Mouse (Mus musculus) liver, embryonic 13.5 days (tissue): Measurements from ENCODE around the gene A630095N17Rik. TPM values are rescaled to one million over a fixed set of nuclear protein-coding genes. Genes with fewer than 3 reads are reported as not detected.
"Not testable (repeated sequence)": the region's sequence is repeated elsewhere in the genome, so short reads cannot be mapped to it uniquely, and the experiment has no call there.

ENCODE experiments used
- ATAC-seq: fragments of 200-750 bp; cut with Nextera tagmentation; 2 replicates; pipeline ENCODE4 v1.8.0; 2017; ENCODE audit warnings: low read depth, mild to moderate bottlenecking, moderate number of reproducible peaks, moderate library complexity
- DNase-seq: peaks from one replicate; pipeline ENCODE4 v3.0.0; 2022
- H3K27ac ChIP-seq: fragments of 300-500 bp; sonication (generic); 2 replicates; pipeline ENCODE4 v1.5.1; 2015; ENCODE audit warnings: moderate library complexity, mild to moderate bottlenecking, inconsistent platforms
- H3K27me3 ChIP-seq: fragments of 300-500 bp; sonication (generic); 2 replicates; pipeline ENCODE4 v1.6.1; 2015; ENCODE audit warnings: mild to moderate bottlenecking, inconsistent platforms
- H3K36me3 ChIP-seq: fragments of 300-500 bp; sonication (generic); 2 replicates; pipeline ENCODE4 v1.6.1; 2015; ENCODE audit warnings: mild to moderate bottlenecking, inconsistent platforms
- H3K4me1 ChIP-seq: fragments of 300-500 bp; sonication (generic); replicated peaks from 2 replicates; pipeline ENCODE4 v1.6.1; 2015; ENCODE audit warnings: inconsistent platforms
- H3K4me2 ChIP-seq: fragments of 300-500 bp; sonication (generic); 2 replicates; pipeline ENCODE4 v1.6.1; 2015; ENCODE audit warnings: inconsistent platforms, mild to moderate bottlenecking, moderate library complexity
- H3K4me3 ChIP-seq: fragments of 300-500 bp; sonication (generic); replicated peaks from 2 replicates; pipeline ENCODE4 v1.5.1; 2015; ENCODE audit warnings: mild to moderate bottlenecking, inconsistent platforms
- H3K9ac ChIP-seq: fragments of 300-500 bp; sonication (generic); 2 replicates; pipeline ENCODE4 v1.6.1; 2015; ENCODE audit warnings: mild to moderate bottlenecking, inconsistent platforms
- H3K9me3 ChIP-seq: fragments of 300-500 bp; sonication (generic); replicated peaks from 2 replicates; pipeline ENCODE4 v1.6.1; 2016; ENCODE audit warnings: inconsistent platforms
- WGBS: fragments of 180-500 bp; shearing (Covaris S2); methylation state at CpG from one replicate; pipeline ENCODE4 v1.1.7; 2015; ENCODE audit not compliant: insufficient replicate concordance; 5-methylcytosine and 5-hydroxymethylcytosine counted together
- polyA plus RNA-seq: library from polyadenylated mRNA; unstranded; fragments of >200 nt; fragmentation: Nextera tagmentation; extraction: Ambion mirVana; gene quantifications from 2 replicates; pipeline ENCODE4 v1.2.1, GENCODE M21; 2015

The A630095N17Rik gene
- polyA plus RNA-seq, 1 experiment from 2014 or later: not detected

GRCm38 (mm10) chr1:75236117-75237050 is 4.5 kb upstream of the A630095N17Rik start, which contains the start of gene Dnajb2:
Dnajb2 (plus strand) TSS chr1:75236406.
- peaks cover 61% of the 10 kb centered on the region for H3K4me1 ChIP-seq
- DNase-seq (peak; percentile 94), ATAC-seq (peak; percentile 96)
- WGBS: 1% methylated on average over 64 of the region's 64 CpGs
- peak within 1 kb of the TSS; percentile 99 for H3K27ac ChIP-seq
- H3K4me2 ChIP-seq: peak within 1 kb of the TSS; percentile 87
- H3K4me3 ChIP-seq: peak within 1 kb of the TSS; percentile 65
- peaks cover 19% of the 10 kb centered on the region for H3K36me3 ChIP-seq
- H3K9me3 ChIP-seq: no peaks in the 10 kb centered on the region
- H3K27me3 ChIP-seq: no peaks in the 10 kb centered on the region
- peak within 1 kb of the TSS; percentile 77 for H3K9ac ChIP-seq

GRCm38 (mm10) chr1:75234606-75235005 is 2.7 kb upstream of the A630095N17Rik start:
- WGBS: under 1% methylated on average over 8 of the region's 8 CpGs
- Histone ChIP-seq H3K9ac (peak overlapping the region; percentile 77), H3K9me3 (no peaks in the 10 kb centered on the region), H3K4me2 (peak overlapping the region; percentile 87; the same call in 1 of the 2 replicates), H3K4me3 (0 out of 2 replicates have a peak overlapping the region, but pooled peaks have one; percentile 65), H3K36me3 (peaks cover 5% of the 10 kb centered on the region), H3K27ac (peak overlapping the region; percentile 99), H3K4me1 (peaks cover 79% of the 10 kb centered on the region), H3K27me3 (no peaks in the 10 kb centered on the region)
- ATAC-seq (no peak), DNase-seq (peak; percentile 68)

- H3K27me3 ChIP-seq, H3K4me2 ChIP-seq, H3K9me3 ChIP-seq, H3K4me3 ChIP-seq, H3K9ac ChIP-seq, H3K27ac ChIP-seq, ATAC-seq, H3K36me3 ChIP-seq, DNase-seq: not testable (repeated sequence)
- peaks cover 73% of the 10 kb centered on the region for H3K4me1 ChIP-seq
- WGBS: 52% methylated on average over 4 of the region's 4 CpGs
These were observed 587 bp upstream of the A630095N17Rik start for GRCm38 (mm10) chr1:75232489-75232888.

- Histone ChIP-seq H3K36me3 (no peaks in the 10 kb centered on the region), H3K27me3 (no peaks in the 10 kb centered on the region), H3K4me2 (no peak overlapping the region), H3K9ac (peak overlapping the region; percentile 26), H3K27ac (peak overlapping the region; percentile 66), H3K4me1 (peaks cover 75% of the 10 kb centered on the region), H3K4me3 (no peak overlapping the region), H3K9me3 (no peaks in the 10 kb centered on the region)
- WGBS: 59% methylated on average over 4 of the region's 4 CpGs
- no peak for ATAC-seq
- no peak for DNase-seq
These were observed 678 bp downstream of the A630095N17Rik start for GRCm38 (mm10) chr1:75231224-75231623.

GRCm38 (mm10) chr1:75230335-75230994 is 1.4 kb downstream of the A630095N17Rik start:
- WGBS: 55% methylated on average over 7 of the region's 7 CpGs
- Histone ChIP-seq H3K27ac (peak overlapping the region; percentile 66; the same call in 1 of the 2 replicates), H3K4me2 (peak overlapping the region; percentile 23; the same call in 1 of the 2 replicates), H3K9me3 (no peaks in the 10 kb centered on the region), H3K4me1 (peaks cover 75% of the 10 kb centered on the region), H3K9ac (no peak overlapping the region; the same call in 1 of the 2 replicates), H3K27me3 (no peaks in the 10 kb centered on the region), H3K4me3 (no peak overlapping the region), H3K36me3 (no peaks in the 10 kb centered on the region)
- peak; percentile 38 for DNase-seq
- ATAC-seq: 0 out of 2 replicates have a peak, but pooled peaks have one; percentile 33

GRCm38 (mm10) chr1:75229158-75229557 is 2.7 kb downstream of the A630095N17Rik start:
- ATAC-seq: peak; percentile 90
- DNase-seq: peak; percentile 61
- Histone ChIP-seq H3K4me2 (peak overlapping the region; percentile 46), H3K4me3 (0 out of 2 replicates have a peak overlapping the region, but pooled peaks have one; percentile 5), H3K27me3 (no peaks in the 10 kb centered on the region), H3K4me1 (peaks cover 75% of the 10 kb centered on the region), H3K36me3 (no peaks in the 10 kb centered on the region), H3K9ac (peak overlapping the region; percentile 58), H3K9me3 (no peaks in the 10 kb centered on the region), H3K27ac (peak overlapping the region; percentile 92)
- 29% methylated on average over 4 of the region's 4 CpGs for WGBS

GRCm38 (mm10) chr1:75227653-75228052 is 4.2 kb downstream of the A630095N17Rik start:
- no peak overlapping the region for H3K4me2 ChIP-seq
- no peak overlapping the region for H3K9ac ChIP-seq
- no peak for ATAC-seq
- 68% methylated on average over 1 of the region's 1 CpGs for WGBS
- H3K27me3 ChIP-seq: no peaks in the 10 kb centered on the region
- peaks cover 76% of the 10 kb centered on the region for H3K4me1 ChIP-seq
- no peaks in the 10 kb centered on the region for H3K36me3 ChIP-seq
- no peak for DNase-seq
- no peaks in the 10 kb centered on the region for H3K9me3 ChIP-seq
- H3K4me3 ChIP-seq: no peak overlapping the region
- 0 out of 2 replicates have a peak overlapping the region, but pooled peaks have one; percentile 92 for H3K27ac ChIP-seq

GRCm38 (mm10) chr1:75226138-75226537 is 5.8 kb downstream of the A630095N17Rik start:
- Histone ChIP-seq H3K9me3 (no peaks in the 10 kb centered on the region), H3K27me3 (peaks cover 9% of the 10 kb centered on the region), H3K4me2 (no peak overlapping the region), H3K9ac (no peak overlapping the region), H3K4me1 (peaks cover 64% of the 10 kb centered on the region), H3K36me3 (no peaks in the 10 kb centered on the region), H3K27ac (no peak overlapping the region), H3K4me3 (no peak overlapping the region)
- ATAC-seq (no peak), DNase-seq (no peak)
- WGBS: 34% methylated on average over 2 of the region's 2 CpGs

- no peak overlapping the region for H3K27ac ChIP-seq
- no peak overlapping the region; the same call in 1 of the 2 replicates for H3K9ac ChIP-seq
- no peak for ATAC-seq
- no peak overlapping the region for H3K4me2 ChIP-seq
- no peaks in the 10 kb centered on the region for H3K36me3 ChIP-seq
- peaks cover 16% of the 10 kb centered on the region for H3K27me3 ChIP-seq
- 26% methylated on average over 3 of the region's 3 CpGs for WGBS
- no peak overlapping the region for H3K4me3 ChIP-seq
- peaks cover 58% of the 10 kb centered on the region for H3K4me1 ChIP-seq
- H3K9me3 ChIP-seq: no peaks in the 10 kb centered on the region
- no peak for DNase-seq
These were observed 6.4 kb downstream of the A630095N17Rik start for GRCm38 (mm10) chr1:75225473-75225872.

- Histone ChIP-seq H3K4me1 (peaks cover 49% of the 10 kb centered on the region), H3K9ac (no peak overlapping the region), H3K27me3 (peaks cover 27% of the 10 kb centered on the region), H3K4me3 (no peak overlapping the region), H3K36me3 (no peaks in the 10 kb centered on the region), H3K27ac (no peak overlapping the region), H3K9me3 (no peaks in the 10 kb centered on the region), H3K4me2 (no peak overlapping the region)
- WGBS: 24% methylated on average over 6 of the region's 6 CpGs
- ATAC-seq (no peak), DNase-seq (no peak)
These were observed 8.4 kb downstream of the A630095N17Rik start for GRCm38 (mm10) chr1:75223532-75223931.

- Histone ChIP-seq H3K4me2 (no peak overlapping the region), H3K36me3 (no peaks in the 10 kb centered on the region), H3K27me3 (peaks cover 27% of the 10 kb centered on the region), H3K4me3 (no peak overlapping the region), H3K9ac (no peak overlapping the region), H3K27ac (no peak overlapping the region), H3K4me1 (peaks cover 47% of the 10 kb centered on the region), H3K9me3 (no peaks in the 10 kb centered on the region)
- ATAC-seq: no peak
- 54% methylated on average over 6 of the region's 6 CpGs for WGBS
- DNase-seq: no peak
These were observed 9.0 kb downstream of the A630095N17Rik start for GRCm38 (mm10) chr1:75222926-75223325.
